Mouse (Mus musculus) small intestine, adult 2 months (tissue): ENCODE data around the gene Fcho2.
"Not testable (repeated sequence)": the region's sequence is repeated elsewhere in the genome, so short reads cannot be mapped to it uniquely, and the experiment has no call there.

Experiments used
- CTCF ChIP-seq: fragments of 200-500 bp; IDR thresholded peaks from 2 replicates; pipeline ENCODE4 v1.5.1; 2012; ENCODE audit warnings: low read depth, mild to moderate bottlenecking, control low read depth, inconsistent platforms, low read length, moderate library complexity, mixed read lengths; ENCODE audit not compliant: insufficient replicate concordance, insufficient read length; ENCODE audit errors: extremely low read depth
- POLR2A ChIP-seq: fragments of 200-500 bp; IDR thresholded peaks from 2 replicates; pipeline ENCODE4 v1.6.1; 2012; ENCODE audit warnings: low read depth, mild to moderate bottlenecking, control low read depth, inconsistent platforms, low read length, moderate library complexity

DNA sequence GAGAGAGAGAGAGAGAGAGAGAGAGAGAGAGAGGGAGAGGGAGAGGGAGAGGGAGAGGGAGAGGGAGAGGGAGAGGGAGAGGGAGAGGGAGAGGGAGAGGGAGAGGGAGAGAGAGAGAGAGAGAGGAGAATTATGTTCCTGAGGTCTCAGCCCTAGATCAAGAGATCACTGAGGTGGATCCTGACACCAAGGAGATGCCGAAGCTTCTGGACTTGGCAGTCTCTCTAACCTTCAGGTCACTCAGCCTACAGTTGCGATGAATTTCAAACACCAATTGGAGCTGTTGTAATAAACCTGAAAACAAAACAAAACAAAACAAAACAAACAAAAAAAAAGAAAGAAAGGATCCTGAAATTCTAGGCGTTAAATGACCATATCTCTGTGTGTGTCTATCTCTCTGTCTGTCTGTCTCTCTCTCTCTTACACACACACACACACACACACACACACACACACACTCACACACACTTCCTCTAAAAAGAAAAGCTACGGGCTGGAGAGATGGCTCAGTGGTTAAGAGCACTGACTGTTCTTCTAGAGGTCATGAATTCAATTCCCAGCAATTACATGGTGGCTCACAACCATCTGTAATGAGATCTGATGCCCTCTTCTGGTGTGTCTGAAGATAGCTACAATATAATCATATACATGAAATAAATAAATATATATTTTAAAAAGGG, 1.9 kb upstream of the Fcho2 start:
- not testable (repeated sequence) for TF ChIP-seq CTCF, POLR2A
